Mouse (Mus musculus) erythroblast, embryonic 14.5 days (primary cell): ENCODE results near the gene Tbc1d22a.

Experiments
- GATA1 ChIP-seq: IDR thresholded peaks from 2 replicates; pipeline ENCODE4 v1.6.1; 2012; ENCODE audit warnings: low read length, inconsistent platforms, mixed read lengths
- TAL1 ChIP-seq: IDR thresholded peaks from 3 replicates; pipeline ENCODE4 v1.6.1; 2012; ENCODE audit warnings: low read length, inconsistent platforms, mixed read lengths

DNA sequence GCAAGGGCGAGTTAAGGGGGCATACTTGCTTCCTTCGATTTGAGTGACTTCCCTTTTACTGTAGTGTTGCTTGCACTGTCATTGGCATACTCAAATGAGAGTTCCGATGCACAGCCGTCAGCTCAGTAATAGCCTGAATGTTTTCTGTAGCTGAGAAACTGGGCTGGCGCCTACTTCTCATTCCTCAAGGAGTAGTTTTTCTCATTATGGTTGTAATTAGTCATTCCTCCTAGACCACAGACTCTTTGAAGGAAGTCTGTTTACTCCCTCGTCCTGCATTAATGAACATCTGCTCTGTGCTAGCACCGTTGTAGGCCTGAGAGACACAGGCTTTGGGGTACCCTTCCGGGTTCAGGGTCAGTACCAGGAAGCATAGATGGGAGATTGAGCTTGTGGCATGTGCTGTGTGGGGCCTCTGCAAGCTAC is 130.7 kb downstream of the Tbc1d22a start:
- TF ChIP-seq TAL1 = no peak
- TF ChIP-seq GATA1 = no peak
